Mouse (Mus musculus) lung, postnatal 25 days (tissue): ENCODE data around the gene Fat2.

ENCODE experiments used
- DNase-seq: peaks from one replicate; pipeline ENCODE4 v3.0.0; 2022; ENCODE audit warnings: low spot score

The Fat2 gene

GRCm38 (mm10) chr11:55336101-55336891, at the start of gene Fat2:
TSS of gene Fat2 (minus strand) at chr11:55336564.
- no peak for DNase-seq

- no peak for DNase-seq
Measured at GRCm38 (mm10) chr11:55383463-55384045, 47.2 kb upstream of the Fat2 start.

GRCm38 (mm10) chr11:55380908-55381307, 44.5 kb upstream of the Fat2 start:
- DNase-seq = no peak

GRCm38 (mm10) chr11:55378371-55378770, 42.0 kb upstream of the Fat2 start:
- peak; percentile 74 for DNase-seq

- no peak for DNase-seq
Measured at GRCm38 (mm10) chr11:55373838-55374237, 37.5 kb upstream of the Fat2 start.

- no peak for DNase-seq
Measured at GRCm38 (mm10) chr11:55373373-55373772, 37.0 kb upstream of the Fat2 start.

- no peak for DNase-seq
Measured at GRCm38 (mm10) chr11:55372001-55372400, 35.6 kb upstream of the Fat2 start.

GRCm38 (mm10) chr11:55369093-55369471, 32.7 kb upstream of the Fat2 start:
- peak; percentile 84 for DNase-seq

GRCm38 (mm10) chr11:55368388-55369092, 32.2 kb upstream of the Fat2 start:
- no peak for DNase-seq

GRCm38 (mm10) chr11:55367783-55368182, 31.4 kb upstream of the Fat2 start:
- DNase-seq = no peak

- DNase-seq = no peak
Measured at GRCm38 (mm10) chr11:55365840-55366239, 29.5 kb upstream of the Fat2 start.

- DNase-seq = no peak
Measured at GRCm38 (mm10) chr11:55365242-55365641, 28.9 kb upstream of the Fat2 start.

GRCm38 (mm10) chr11:55364662-55365061, 28.3 kb upstream of the Fat2 start:
- DNase-seq = no peak

- no peak for DNase-seq
Measured at GRCm38 (mm10) chr11:55358094-55358783, 21.9 kb upstream of the Fat2 start.

- DNase-seq = no peak
Measured at GRCm38 (mm10) chr11:55356846-55357245, 20.5 kb upstream of the Fat2 start.

GRCm38 (mm10) chr11:55341961-55342371, 5.6 kb upstream of the Fat2 start:
- DNase-seq = peak; percentile 23

- DNase-seq = no peak
Measured at GRCm38 (mm10) chr11:55340789-55341188, 4.4 kb upstream of the Fat2 start.

GRCm38 (mm10) chr11:55337032-55337769, 837 bp upstream of the Fat2 start:
- no peak for DNase-seq

GRCm38 (mm10) chr11:55335314-55336076, 869 bp downstream of the Fat2 start:
- no peak for DNase-seq

- no peak for DNase-seq
Measured at GRCm38 (mm10) chr11:55334545-55334944, 1.8 kb downstream of the Fat2 start.

- no peak for DNase-seq
Measured at GRCm38 (mm10) chr11:55334063-55334462, 2.3 kb downstream of the Fat2 start.
